Mouse (Mus musculus): ENCODE measurements at regions not wholly inside any gene's neighbourhood (a gene's known extent, or its start where the extent isn't known, plus 50 kb on each side); places are given as distances from the start of the nearest gene placed in this dataset.
"Not testable (repeated sequence)": the region's sequence is repeated elsewhere in the genome, so short reads cannot be mapped to it uniquely, and the experiment has no call there.

- DNase-seq, result no peak
Observed at GRCm38 (mm10) chr2:78277699-78278098, 331.5 kb upstream of the Cwc22 start.

DNA sequence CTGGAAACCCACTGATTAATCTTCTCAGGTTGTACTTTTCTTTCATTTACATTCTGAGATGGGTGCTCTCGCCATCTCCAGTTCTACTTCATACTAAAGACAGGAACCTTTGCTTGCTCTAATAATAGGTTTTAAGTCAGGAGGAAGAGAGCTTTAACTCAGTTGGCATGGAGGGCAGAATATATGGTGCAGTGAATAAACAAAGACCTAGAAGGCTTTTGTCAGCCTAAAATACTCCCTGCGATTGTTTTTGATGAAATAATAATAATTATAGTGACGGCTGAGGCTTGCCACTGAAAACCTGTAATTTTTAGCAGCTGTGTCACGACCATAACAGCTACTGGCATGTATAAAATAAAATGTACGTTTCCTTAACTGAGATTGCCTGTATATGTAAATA is 327.9 kb upstream of the Cwc22 start:
- DNase-seq, result no peak

- DNase-seq, result no peak
Observed at GRCm38 (mm10) chr2:78268705-78269104, 322.5 kb upstream of the Cwc22 start.

DNA sequence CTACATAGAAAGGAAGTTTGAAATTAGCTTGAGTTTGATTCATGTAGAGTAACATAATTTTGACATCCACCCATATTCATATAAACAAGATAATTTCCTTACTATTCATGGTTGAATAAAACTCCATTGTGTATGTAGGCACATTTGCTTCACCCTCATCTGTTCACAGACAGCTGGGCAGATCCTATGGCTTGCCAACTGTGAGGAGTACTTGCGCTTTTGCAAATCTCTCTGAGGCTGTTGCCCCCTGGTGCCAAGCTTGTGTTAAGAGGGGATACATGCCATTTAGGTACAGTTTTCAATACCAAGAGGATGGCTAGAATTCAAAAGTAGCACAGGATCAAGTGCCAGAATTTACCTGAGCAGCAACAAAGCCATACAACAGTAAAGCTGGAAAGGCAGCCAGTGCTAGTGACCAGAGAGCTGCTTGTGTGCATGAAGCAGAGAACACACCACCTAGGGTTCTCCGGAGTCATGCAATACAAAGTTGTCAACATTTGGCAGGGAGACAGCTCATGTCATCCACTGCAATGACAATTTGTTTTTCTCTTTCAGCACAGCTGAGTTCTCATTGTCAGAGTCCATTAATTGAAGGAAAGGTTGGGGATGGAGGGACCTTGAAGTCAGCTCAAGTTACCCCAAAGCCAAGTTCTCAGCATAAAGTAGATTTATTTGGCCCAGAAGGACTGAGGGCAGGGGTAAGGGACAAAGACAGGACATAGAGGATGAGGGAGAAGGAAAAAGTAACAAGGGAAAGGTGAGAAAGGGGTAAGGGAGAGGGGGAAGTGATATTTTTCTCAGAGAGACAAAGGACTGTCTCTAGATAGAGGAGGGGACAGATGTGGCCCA is 321.6 kb upstream of the Cwc22 start:
- no peak for DNase-seq

DNA sequence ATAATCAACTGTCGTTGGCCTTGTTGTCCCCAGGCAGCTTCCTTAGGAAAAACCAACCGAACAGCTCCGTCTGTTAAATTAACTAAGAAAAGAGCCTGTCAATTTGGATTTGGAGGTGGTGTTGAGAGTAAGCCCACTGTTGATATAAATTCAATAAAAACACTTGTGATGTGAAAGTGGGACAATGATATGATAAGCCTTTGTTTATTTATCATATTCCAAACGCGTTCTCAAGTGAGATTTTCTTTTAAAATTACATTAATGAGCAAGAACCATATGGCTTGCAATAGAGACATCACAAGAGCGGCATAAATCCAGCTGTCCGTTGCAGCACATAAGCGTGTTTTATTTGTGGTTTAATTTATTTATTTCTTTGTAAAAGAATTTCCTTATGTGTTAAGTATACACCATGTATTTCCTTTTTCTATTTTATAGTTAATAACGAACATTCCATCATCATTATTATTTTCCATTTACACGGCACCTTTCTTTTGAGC is 307.5 kb upstream of the Cwc22 start:
- DNase-seq, result no peak

DNA sequence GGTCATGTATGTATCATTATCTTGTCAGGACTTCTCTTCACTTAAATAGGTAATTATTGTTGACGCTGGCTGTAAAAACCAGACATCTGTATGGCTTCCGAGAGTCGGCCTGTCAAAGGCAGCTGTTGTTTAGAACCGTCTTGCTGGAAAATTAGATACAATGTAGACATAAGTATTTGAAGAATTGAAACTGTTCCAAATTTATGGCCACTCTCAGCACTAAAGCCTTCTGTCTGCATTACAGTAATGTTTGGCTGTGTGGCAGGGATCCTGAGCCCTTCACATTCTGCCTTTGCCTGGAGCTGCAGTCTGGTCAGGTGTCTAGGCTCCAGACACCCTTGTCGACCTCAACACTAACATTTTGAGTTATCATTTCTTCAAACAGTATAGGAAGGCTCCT is 300.2 kb upstream of the Cwc22 start:
- no peak for DNase-seq

DNA sequence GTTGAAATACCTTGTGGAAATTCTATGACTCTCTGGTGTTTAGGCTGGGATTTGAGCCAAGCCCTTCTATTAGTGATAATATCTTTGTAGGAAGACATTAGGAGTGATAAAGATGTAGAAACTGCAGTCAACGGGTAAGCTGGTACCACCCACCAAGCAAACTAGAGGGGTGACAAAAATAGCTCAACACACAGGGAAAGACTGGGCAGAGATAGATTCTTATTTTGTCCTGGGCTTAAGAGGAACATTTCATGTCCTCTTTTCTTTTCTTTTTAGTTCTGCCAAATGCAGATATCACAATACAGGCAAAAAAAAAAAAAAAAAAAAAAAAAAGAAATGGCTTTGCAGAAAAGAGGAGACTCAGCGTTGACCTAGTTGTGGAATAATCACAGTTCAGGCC is 294.1 kb upstream of the Cwc22 start:
- DNase-seq, result no peak

GRCm38 (mm10) chr2:78225383-78226100 is 279.4 kb upstream of the Cwc22 start:
- DNase-seq, result not testable (repeated sequence)

DNA sequence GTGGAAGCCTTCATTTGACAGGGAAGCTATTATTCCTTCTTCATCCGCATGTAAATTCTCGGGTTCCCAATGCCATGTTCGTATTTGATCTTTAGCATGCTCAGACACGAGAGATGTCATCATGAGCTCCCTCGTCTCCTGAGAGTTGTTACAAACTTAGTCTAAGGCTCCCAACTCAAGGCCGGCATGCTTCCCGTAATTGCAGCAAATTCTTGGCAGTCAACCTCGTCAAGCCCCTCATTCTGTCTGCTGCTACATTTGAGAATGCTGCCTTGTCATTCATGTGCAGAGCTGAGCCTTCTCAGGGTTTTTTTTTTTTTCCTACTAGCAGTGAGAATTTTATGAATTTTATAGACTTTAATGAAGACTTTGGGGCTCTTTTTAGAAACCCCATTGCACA is 268.3 kb upstream of the Cwc22 start:
- no peak for DNase-seq

- DNase-seq, result no peak
Observed at GRCm38 (mm10) chr2:78205125-78205524, 258.9 kb upstream of the Cwc22 start.

GRCm38 (mm10) chr2:78196006-78196405 is 249.8 kb upstream of the Cwc22 start:
- no peak for DNase-seq

DNA sequence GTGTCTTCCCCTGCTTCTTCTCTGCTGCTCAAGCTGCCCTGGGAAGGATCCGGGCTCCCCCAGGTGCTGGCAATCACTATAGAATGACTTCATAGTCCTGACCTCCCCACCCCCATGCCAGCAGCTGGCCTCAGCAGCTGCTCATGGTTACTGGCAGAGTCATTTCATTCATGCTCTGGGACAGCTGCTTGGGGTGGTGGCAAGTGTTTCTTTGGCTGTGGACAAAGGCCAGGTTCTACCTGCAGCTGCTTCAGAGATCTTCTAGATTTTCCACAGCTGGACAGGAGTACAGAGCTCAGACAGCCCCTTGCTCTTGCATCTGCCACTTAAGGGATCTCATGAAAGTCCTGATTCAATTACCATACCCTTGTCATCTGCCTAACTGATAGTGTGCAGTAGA is 243.4 kb upstream of the Cwc22 start:
- DNase-seq, result no peak

DNA sequence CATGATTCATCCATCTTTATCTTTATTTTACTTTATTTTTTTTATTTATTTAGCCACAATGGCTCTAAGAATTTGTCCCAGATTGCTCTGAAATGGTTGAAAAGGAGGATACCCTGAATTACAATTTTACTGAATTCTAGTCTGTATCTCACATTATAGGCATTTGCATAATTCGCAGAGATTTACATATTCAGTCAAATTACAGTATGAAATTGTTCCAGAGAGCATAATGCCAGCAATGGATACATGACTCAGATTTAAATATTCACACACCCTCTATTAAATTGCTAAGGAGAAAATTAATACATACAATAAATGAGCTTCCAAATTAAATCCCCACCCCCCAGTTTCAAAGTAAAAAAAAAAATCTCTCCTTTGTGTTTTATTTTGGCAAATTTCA is 238.8 kb upstream of the Cwc22 start:
- no peak for DNase-seq

DNA sequence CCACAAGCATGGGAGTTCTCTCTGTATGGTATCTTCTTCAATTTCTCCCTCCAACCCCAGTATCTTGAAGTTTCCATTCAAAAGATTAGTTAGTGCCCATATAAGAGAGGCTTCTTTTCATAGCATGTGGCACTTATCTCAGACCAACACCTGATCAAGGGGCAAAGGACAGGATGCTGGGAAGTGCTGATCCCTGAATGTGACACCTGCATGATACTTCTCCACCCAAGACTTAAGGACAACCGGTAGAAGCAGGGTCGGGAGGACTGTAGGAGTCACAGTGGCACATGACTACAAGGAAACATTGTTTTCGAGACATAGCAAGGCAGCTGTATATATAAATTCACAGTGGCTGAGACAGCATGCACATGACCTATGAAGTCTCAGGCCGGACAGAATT is 227.6 kb upstream of the Cwc22 start:
- no peak for DNase-seq

DNA sequence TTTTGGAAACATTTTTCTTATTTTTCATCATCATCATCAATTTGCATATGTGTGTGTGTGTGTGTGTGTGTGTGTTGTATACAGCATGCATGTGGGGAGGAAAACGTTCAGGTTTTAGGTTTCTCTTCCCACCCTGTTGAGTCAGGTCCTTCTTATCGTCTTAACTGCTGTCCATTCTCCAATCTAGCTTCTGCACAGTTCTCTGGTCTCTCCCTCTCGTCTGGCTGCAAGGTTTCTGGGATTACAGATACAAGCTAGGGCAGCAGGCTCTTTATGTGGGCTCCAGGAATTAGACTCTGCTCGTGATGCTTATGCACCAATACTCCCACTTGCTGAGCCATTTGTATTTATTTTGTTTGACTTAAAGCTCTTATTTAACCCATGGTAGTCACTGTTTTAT is 226.6 kb upstream of the Cwc22 start:
- DNase-seq, result no peak

- DNase-seq, result no peak
Observed at GRCm38 (mm10) chr2:78170162-78170747, 224.1 kb upstream of the Cwc22 start.

DNA sequence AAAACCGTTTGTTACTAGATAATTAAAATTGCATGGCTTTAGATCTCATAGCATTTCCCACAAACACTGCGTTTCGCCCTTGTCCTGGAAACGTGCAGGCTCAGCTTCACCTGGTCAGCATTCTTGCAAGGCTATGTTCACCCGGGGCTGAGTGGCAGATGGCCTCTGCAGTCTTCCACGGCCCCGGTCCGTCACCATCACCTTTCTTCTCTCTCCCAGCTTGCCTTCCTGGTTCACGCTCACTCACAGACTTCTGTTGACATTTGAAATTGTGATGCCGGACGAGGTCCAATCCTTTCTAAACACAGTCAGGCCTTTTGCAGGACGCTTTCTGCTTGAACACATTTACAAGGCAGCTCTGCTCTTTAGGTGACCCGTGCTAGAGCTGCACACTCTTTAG is 219.3 kb upstream of the Cwc22 start:
- DNase-seq, result peak; percentile 67 to 70

- peak; percentile 69 to 74 for DNase-seq
Observed at GRCm38 (mm10) chr2:78159877-78160485, 213.8 kb upstream of the Cwc22 start.

DNA sequence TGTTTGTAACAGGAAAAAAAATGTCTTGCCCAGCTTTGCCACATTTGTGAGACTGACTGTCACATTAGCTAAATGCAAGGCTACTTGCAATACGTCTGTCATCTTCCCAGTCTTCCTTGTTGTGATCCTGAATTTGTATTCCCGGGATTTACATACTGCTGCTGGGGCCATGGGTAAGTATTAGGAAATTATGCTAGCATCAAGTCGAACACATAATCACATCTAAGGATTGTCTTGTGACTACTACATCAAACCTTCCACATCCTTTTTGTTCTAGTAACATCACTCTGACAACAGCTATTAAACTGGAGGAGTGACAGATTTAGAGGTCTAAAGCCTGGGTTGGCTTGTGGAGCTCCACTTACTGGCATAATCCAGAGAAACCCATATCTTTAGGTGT is 164.2 kb upstream of the Cwc22 start:
- DNase-seq, result no peak

DNA sequence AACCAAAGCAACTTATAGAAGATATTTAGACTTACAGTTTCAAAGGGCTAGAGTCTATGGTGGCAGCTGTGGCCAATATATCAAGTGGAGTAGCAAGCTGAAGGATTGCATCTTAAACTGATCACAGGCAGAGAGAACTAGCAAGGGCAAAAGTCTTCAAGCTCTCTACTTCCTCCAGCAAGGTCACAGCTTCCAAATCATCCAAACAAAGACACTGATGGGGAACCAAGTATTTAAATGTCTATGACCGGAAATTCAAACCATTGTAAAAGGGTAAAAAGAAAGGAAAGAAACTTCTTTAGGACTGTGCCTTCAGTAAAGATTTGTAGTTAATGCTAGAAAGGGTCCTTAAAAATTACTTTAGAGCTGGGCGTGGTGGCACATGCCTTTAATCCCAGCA is 149.4 kb upstream of the Cwc22 start:
- DNase-seq, result no peak

DNA sequence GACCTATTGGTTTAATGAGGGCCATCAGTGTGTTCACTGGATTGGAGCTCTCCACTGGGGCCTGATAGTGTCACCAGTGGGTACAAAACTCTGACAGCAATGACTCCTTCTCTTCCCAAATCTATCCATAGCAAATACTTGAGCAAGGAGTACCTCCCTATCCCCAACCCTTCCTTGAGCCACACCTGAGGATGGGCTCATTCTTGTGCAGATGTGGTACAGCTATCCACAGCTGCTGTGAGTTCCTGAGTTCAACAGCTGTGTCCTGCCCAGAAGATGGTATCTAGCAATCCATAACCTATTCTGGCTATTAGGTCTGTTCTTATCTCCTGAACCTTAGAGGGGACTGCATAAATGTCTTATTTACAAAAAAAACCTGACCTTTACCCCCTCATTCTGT is 148.7 kb upstream of the Cwc22 start:
- no peak for DNase-seq

DNA sequence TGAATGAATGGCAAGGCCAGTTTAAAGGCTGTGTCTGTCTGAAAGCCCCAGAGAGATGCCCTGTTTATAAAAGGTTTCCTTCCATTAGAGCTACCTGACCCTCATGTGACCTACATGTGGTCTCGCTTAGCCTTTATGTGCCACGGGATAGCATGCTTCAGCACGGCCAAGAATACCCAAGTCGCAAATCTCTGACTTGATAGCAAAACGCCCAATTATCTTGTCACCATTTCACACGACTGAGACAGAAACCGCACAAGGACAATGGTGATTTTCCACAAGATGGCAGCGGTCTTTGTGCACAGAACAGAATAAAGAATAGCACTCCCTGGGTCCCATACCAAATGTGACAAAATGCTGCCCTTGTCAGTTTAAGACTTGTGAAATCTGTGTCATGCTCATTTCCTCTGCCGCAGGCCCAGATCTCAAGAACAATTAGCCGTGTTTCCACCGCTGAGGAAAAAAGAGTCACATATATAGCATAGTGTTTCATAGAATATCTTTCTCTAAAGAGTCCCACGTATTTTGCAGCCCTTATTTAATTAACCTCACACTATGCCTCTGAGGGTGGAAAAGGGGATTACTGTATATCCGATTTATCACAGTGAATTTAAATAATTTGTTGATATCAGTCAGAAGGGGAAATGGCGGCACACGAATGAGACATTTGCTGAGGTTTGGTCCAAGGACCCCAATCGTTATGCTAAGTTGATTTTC is 118.3 kb upstream of the Cwc22 start:
- DNase-seq, result no peak
